Mouse (Mus musculus): Measurements from ENCODE around the gene Pagr1a.

The Pagr1a gene

DNA sequence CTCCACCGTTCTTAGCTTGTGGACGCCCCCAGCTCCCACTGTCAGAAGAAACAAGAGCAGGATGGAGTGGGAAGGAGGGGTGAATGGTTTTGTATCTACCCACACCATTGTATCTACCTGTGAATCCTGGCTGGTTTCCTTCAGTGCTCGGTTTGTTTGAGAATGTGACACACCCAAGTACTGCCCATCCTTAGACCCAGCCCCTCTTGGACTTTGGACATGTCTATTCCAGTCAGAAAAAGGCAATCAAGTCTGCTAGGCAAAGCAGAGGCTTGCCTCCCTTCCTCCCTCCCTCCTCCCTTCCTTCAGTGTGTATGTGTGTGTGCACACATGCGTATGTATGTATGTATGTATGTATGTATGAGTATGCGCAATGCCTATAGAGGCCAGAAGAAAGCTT is 13.5 kb downstream of the Pagr1a start:
- DNase-seq (ENCODE audit: low read depth): no peak

DNA sequence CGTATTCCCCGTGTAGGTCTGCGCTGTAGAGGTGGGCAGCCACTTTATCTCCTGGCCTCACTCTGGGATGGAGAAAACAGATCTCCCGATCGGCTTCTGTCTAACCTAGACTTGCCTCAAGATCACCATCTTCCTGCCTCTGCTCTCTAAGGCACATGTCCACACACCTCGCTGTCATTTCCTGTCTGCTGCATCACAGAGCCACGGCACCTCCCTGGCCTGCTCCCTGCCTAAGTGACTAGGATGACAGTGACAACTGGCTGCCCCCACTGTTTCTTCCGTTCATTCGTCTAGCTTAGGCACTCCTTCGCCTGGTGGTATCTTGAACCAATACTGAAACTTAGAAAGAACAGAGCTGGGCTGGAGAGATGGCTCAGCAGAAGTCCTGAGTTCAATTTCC is 17.6 kb downstream of the Pagr1a start:
- DNase-seq (ENCODE audit: low read depth): no peak

DNA sequence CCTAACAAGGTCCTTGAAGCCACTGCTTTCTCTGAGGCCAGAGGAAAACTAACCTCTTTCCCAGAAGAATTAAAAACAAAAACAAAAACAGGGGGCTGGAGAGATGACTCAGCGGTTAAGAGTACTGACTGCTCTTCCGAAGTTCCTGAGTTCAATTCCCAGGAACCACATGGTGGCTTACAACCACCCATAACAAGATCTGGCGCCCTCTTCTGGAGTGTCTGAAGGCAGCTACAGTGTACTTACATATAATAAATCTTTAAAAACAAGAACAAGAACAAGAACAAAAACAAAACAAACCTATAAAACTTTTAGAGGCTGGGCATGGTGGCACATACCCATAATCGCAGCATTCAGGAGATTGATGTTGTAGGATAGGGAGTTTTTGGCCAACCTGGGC is 20.7 kb downstream of the Pagr1a start:
- no peak for DNase-seq (ENCODE audit: low read depth)

DNA sequence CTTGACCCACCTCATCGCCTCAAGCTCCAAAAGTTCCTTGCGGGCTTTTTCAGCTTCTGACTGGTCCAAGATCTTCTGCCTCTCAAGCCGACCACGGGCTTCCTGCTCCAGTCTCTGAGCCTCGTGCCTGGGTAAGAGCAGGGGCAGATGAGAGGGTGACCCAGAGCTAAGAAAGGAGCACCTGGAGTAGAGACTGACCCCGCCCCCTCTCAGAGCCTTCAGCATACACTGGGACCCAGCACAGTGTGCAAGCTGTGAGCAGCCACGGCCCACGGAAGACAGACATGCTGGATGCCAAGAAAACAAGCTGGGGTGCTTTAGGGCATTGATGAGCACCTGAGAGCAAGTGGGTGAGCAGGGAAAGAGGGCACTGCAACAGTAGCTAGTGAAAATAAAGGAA is 28.3 kb downstream of the Pagr1a start:
- no peak for DNase-seq (ENCODE audit: low read depth)

DNA sequence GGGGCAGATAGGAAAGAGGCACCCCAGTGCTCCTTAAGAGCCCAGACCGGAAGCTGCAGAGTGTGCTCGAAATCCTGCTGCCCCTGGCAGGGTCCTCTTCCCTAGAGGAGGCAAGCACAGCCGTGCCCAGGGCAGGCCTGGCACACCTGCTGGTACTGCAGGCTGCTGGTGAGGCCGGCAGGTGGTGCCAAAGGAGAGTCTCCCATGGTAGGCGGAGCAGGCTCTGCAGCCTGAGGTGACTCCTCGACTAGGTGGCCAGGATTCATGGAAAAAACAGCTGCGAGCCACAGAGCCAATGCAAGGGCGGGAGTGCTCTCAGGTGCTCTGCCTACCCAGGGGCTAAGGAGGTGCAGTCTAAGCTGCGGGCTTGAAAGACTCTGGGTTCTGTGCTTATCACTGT is 30.8 kb downstream of the Pagr1a start:
- no peak for DNase-seq (ENCODE audit: low read depth)

DNA sequence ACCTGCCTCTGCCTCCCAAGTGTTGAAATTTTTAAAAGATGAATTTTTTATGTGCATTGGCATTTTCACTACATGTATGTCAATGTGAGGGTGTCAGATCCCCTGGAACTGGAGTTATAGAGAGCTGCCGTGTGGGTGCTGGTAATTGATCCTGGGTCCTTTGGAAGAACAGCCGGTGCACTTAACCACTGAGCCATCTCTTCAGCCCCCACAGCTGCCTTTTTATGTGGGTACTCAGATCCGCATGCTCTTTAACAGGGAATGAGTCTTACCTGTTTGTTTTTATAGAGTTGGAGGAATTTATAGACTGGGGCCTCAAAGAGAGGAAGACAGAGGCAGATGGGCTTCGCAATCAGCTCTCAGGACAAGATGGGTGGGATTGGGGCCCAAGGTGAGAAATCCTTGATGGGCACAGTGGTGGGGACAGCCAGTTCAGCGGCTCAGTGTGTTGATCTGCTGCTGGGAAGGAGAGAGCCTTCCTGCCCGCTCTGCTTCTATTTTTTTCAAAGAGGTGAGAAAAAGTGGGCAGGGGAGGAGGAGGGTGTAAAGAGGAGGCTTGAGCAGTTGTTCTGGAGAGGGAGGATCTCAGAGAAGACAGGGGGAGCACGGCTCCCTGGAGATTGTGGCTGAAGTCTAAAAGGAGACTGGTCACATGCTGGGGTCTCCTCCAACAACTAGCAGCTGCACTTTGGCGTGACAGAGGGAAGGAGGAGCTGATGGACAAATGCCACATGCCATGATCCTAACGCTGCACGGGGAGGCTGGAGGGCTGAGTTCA is 32.3 kb downstream of the Pagr1a start:
- no peak for DNase-seq (ENCODE audit: low read depth)

DNA sequence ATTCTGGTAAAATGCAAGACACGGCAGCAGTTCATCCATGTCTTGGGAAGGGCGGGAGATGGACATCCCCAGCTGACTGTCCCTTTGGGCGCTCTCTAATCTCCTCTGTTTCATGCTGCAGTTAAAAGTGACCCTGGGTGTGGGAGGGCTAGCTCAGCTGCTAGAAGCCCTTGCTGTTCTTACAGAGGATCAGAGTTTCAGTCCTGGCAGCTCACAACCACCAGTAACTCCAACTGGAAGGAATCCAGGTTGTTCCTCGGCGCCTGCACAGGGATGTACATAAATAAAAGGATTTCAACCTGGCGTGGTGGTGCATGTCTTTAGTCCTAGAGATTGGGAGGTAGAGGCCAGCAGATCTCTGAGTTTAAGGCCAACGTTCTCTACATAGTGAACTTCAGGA is 34.0 kb downstream of the Pagr1a start:
- no peak for DNase-seq (ENCODE audit: low read depth)

DNA sequence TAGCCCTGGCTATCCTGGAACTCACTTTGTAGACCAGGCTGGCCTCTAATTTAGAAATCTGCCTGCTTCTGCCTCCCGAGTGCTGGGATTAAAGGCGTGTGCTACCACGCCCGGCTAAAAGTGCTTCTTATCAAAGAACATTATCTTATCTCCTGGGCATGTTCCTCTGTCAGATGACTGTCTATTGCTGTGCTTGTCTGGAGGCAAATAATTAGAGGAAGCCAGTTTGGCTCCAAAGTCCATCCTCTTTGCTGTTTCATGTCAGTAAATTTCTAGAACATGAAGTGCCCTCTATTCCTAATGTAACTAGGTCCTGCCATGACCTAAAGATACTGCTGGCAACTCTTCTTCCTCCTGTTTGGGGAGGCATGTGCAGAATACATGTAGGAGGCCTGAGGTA is 35.1 kb downstream of the Pagr1a start:
- no peak for DNase-seq (ENCODE audit: low read depth)

DNA sequence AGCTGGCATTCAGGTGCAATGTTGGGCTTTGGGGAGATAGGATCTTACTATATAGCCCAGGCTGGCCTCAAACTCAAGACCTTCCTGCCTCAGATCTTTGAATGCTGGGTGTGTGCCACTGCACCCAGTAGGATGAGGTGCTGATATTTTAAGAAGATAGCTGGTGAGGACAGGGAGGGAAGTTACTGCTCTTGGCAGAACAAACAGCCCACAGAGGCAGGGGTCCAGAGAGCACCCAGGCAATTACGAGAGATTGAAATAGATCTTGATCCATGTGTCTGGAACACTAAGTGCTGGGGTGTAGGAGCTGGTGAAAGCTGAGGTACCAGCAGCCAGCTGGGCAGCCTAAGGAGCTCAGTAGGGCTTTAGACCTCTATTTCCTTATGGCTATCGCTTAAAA is 35.6 kb downstream of the Pagr1a start:
- DNase-seq (ENCODE audit: low read depth): no peak

DNA sequence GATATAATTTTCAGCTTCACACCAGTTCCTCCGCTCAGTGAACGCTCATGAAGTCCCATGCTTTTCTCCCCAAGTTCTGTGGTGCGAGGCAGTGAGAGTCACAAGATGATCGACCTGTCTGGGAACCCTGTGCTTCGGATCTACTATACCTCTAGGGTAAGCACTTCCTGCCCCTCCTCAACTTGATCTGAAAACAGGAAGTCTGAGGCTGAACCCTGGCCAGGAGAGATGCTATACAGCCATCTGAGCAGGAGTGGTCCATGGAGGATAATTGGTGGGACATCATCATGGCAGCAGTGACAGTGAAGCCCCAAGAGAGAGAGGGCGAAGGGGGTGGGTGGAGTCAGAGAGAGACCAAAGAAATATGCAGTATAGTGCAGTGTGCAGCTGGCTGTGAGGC is 38.3 kb downstream of the Pagr1a start:
- no peak for DNase-seq (ENCODE audit: low read depth)

DNA sequence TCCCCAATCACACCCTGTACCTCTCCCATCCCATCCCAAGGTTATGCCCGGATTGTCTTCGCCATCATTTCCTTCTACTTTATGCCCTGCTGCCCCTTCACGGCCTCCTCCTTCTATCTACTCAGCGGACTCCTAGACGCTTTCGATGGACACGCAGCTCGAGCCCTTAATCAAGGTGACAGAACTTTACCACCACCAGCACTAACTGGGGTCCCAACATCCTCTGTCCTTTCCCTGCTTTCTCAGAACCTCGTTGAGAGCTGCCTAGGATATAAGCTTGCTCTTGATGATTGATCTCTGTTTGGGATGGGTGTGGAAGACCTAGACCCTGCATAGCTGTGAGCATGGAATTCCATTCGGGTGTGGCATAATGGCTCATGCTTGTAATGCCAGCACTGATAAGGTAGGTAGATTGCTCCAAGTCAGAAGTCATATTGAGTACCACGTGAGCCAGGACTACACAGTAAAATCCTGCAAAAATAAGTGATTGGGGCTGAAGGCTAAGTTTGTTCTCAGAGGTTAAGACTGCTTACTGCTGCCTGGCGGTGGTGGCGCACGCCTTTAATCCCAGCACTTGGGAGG is 40.2 kb downstream of the Pagr1a start:
- no peak for DNase-seq (ENCODE audit: low read depth)

DNA sequence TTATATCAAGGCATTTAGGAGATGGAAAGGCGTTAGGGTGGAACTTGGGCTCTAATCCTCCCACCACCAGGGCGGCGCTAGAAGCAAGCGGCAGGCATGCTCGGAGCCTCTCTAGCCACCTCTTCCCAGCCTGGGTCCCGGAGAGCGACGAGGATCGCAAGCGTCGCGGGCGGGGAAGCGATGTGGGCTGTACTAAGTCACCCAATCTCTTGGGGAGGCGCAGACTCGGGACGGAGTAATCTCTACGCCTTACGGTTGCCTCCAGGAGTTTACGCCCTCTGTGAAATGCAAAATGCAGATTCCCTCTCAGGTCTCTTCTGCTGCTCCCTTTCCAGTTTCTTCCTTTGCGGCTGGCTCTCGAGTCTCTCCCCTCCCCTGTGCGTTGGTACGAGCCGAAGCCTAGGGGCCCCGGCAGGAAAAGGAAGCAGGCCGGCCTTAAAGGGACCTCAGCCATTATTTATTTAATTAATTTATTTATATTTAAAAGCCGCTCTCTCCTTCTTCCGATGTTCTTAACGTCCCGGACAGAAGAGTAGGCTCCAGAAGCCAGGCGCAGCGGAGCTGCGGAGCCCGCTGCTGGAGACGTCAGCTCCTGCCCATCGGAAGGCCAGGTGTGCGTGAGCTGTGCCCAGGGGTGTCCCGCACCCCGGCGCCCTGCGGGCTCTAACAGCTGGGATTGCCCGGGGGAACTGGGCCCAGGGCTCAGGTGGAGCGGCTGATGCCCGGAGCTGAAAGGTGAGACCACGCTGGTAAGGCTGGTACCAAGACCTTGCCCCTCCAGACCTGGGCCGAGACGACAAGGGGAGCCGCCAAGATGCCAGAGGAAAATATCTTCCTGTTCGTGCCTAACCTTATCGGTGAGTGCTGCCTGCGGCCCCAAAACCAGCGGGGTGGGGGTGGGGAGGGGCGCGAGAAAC is 40.9 kb downstream of the Pagr1a start, which contains the start of gene Cdiptos:
Cdiptos (minus strand) TSS at position 149 of the 917 bp plus-strand sequence.
- DNase-seq (ENCODE audit: low read depth): peak; percentile 86

DNA sequence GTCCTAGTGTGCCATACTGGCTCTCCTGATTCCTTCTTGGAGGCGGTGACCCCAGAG is 41.4 kb downstream of the Pagr1a start, which contains the start of gene Cdipt:
Cdipt (plus strand) TSS at position 22 of the 57 bp plus-strand sequence.
- DNase-seq (ENCODE audit: low read depth): no peak

DNA sequence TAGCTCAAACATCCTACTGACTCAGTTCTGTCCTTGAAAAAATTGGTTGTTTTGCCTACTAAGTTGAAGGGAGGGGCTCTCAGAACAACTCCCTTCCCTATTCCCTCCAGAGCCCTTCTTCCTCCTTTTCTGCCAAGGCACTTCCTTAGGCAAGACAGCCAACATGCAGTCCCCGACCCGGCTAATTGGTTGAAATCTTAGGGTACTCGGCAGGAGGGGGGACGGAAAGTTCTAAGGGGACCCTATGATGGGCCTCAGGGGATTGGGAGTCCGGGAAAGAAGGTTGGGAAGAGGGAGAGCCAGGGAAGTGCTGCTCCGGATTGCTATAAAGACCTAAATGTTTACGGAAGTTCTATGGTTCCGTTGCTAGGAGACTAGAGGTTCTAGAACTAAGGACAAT is 41.7 kb downstream of the Pagr1a start:
- DNase-seq (ENCODE audit: low read depth): no peak

DNA sequence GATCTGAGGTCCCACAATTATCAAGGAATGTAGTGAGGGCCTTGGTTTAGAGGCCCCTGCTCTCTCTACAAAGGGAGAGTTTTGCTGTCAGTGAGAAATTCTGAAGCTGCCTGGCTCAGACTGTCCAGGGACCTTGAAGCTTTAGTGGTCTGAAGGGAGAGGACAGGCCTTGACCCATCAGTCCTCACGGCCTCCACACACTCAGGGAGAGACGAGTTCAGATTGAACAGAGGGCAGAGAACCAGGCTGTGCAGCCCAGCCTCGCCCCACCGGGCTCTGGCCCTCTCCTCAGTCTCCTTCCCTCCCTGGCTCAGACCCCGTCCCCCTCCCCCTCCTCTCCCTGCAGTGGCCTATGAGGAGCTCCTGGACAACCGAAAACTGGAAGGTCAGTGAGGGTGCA is 49.8 kb downstream of the Pagr1a start:
- DNase-seq (ENCODE audit: low read depth): no peak

DNA sequence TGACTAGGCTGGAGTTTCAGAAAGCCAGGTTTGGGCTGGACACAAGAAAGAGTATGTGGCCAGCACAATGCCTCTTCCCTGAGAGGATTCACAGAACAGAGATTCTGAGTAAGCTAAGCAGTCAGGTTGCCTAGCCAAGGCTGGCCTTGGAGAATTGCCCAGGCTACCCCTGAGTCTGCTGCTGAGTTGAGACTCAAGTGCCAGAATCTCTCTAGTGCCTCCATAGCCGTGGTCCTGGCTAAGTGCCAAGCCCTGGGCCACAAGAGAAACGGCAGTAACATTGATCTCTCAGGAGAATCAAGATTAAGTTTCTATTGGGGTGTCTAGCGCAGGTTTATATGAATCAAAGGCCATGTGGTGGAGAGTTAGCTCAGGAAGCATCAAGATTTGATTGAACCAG is 51.6 kb downstream of the Pagr1a start:
- no peak for DNase-seq (ENCODE audit: low read depth)

Data from fibroblast of lung, adult 2 months (primary cell).